Mouse (Mus musculus) ES-E14 (cell line): ENCODE data around the gene Gclm. TPM values are rescaled to one million over a fixed set of nuclear protein-coding genes. Genes with fewer than 3 reads are reported as not detected.

Source experiments
- DNase-seq: peaks from one replicate; pipeline ENCODE4 v3.0.0-alpha.2; 2013; ENCODE audit warnings: low read depth, low spot score
- H3K27ac ChIP-seq: 2 replicates; pipeline ENCODE4 v1.5.1; 2012; ENCODE audit warnings: low read depth, mild to moderate bottlenecking, low read length, moderate library complexity, mixed read lengths; ENCODE audit not compliant: poor library complexity, insufficient read depth, severe bottlenecking
- H3K36me3 ChIP-seq: 2 replicates; pipeline ENCODE4 v1.6.1; 2012; ENCODE audit warnings: mild to moderate bottlenecking, low read length, moderate library complexity, mixed read lengths; ENCODE audit not compliant: control insufficient read depth, poor library complexity, insufficient read depth, severe bottlenecking
- H3K4me1 ChIP-seq, 2 experiments: fragments of 150-350 bp in 1 of 2; sonication (generic) in 1 of 2; 2 replicates each; pipeline ENCODE4 v1.6.1; 2012; ENCODE audit warnings: low read length in 2 of 2, mild to moderate bottlenecking in 1 of 2, mixed read lengths in 1 of 2; ENCODE audit not compliant: control insufficient read depth in 2 of 2, insufficient read depth in 2 of 2, poor library complexity in 1 of 2
- H3K4me3 ChIP-seq, 2 experiments: fragments of 150-350 bp in 1 of 2; sonication (generic) in 1 of 2; 2 replicates each; pipeline ENCODE4 v1.5.1; 2012; ENCODE audit warnings: low read length in 2 of 2, low read depth in 1 of 2, mild to moderate bottlenecking in 1 of 2, mixed read lengths in 1 of 2; ENCODE audit not compliant: insufficient read depth in 1 of 2, poor library complexity in 1 of 2, severe bottlenecking in 1 of 2
- H3K9ac ChIP-seq: 2 replicates; pipeline ENCODE4 v1.6.1; 2012; ENCODE audit warnings: low read depth, mild to moderate bottlenecking, low read length, mixed read lengths; ENCODE audit not compliant: poor library complexity, insufficient read depth, severe bottlenecking
- H3K9me3 ChIP-seq: fragments of 150-350 bp; sonication (generic); 2 replicates; pipeline ENCODE4 v1.6.1; 2012; ENCODE audit warnings: low read depth, mild to moderate bottlenecking, low read length; ENCODE audit not compliant: control insufficient read depth, insufficient read depth
- CHD2 ChIP-seq: IDR thresholded peaks from 2 replicates; pipeline ENCODE4 v1.6.1; 2014; ENCODE audit warnings: mild to moderate bottlenecking, low read depth, low read length, inconsistent platforms
- HCFC1 ChIP-seq: IDR thresholded peaks from 2 replicates; pipeline ENCODE4 v1.6.1; 2012; ENCODE audit warnings: low read length, inconsistent platforms, borderline replicate concordance; ENCODE audit not compliant: insufficient read depth
- MAFK ChIP-seq: IDR thresholded peaks from 2 replicates; pipeline ENCODE4 v1.6.1; 2014; ENCODE audit warnings: mild to moderate bottlenecking, low read depth, low read length, inconsistent platforms; ENCODE audit not compliant: insufficient read depth
- ZC3H11A ChIP-seq: IDR thresholded peaks from 2 replicates; pipeline ENCODE4 v1.6.1; 2012; ENCODE audit warnings: low read depth, mild to moderate bottlenecking, inconsistent platforms, low read length, borderline replicate concordance
- ZNF384 ChIP-seq: IDR thresholded peaks from 2 replicates; pipeline ENCODE4 v1.6.1; 2012; ENCODE audit warnings: low read depth, low read length, inconsistent platforms
- in situ Hi-C, 2 experiments: fragments of 600-800 bp; cut with MboI; formaldehyde crosslinking; loops; one replicate each; pipeline ENCODE4 v1.15.1; 2025; ENCODE audit warnings: low sequenced_read_pairs in 2 of 2, inconsistent platforms in 1 of 2; ENCODE audit not compliant: unreplicated experiment in 2 of 2
- total RNA-seq: library from RNA; depleted of rRNA; stranded (reverse); fragments of 300-350 nt; gene quantifications from 2 replicates; pipeline ENCODE4 v1.2.3, GENCODE M21; 2012; rRNA removed

The Gclm gene
- total RNA-seq, 1 experiment: 62.8 TPM

DNA sequence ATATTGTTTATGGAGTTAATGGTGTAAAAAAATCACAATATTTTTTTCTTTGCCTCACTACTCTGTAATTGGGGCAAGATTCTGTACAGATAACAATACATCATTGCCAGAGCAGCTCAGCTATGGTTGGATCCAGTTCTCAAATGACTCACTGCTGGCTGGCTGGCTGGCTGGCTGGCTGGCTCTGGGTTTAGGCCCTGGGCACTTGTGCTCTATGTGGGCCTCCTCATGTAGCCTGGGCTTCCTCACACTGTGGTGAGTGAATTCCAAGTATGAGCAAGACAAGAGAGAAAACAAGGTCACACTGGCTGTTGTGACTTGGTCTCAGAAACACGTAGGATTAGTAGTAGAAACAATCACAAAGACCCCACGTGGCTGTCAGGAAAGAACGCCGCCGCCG is 72.0 kb downstream of the Gclm start:
- no peak for DNase-seq
- Histone ChIP-seq H3K27ac (no peak overlapping the region), H3K4me1 (peaks cover 0 to 2% of the 10 kb centered on the region in 2 experiments; a peak in 1 of 4 replicates), H3K9me3 (no peaks in the 10 kb centered on the region), H3K36me3 (no peaks in the 10 kb centered on the region), H3K4me3 (no peak overlapping the region), H3K9ac (no peak overlapping the region)
- TF ChIP-seq CHD2 (no peak), HCFC1 (no peak), ZNF384 (no peak), ZC3H11A (no peak), MAFK (no peak)
- in situ Hi-C loops: loop anchor here in 1 of 2 experiments (10.0 to 25.0 kb wide), 2 partner anchors 157 to 320 kb away; no protein-coding TSS in a partner anchor

Other genes starting within 250 kb of the Gclm start
- 1.4 and 2.3 TPM in 2 replicates for gene Abca4, start 201.1 kb upstream of the Gclm start, total RNA-seq
- 75.0 and 97.6 TPM in 2 replicates for gene Dnttip2, start 28.8 kb downstream of the Gclm start, total RNA-seq
- 21.7 and 24.5 TPM in 2 replicates for gene Bcar3, start 48.6 kb downstream of the Gclm start, total RNA-seq